Mouse (Mus musculus) right cerebral cortex, postnatal 36 days (tissue): ENCODE measurements around the gene Cep295nl.
A peak's percentile ranks its signal among the peaks of the same experiment; 100 is the strongest.
"Not testable (repeated sequence)": the region's sequence is repeated elsewhere in the genome, so short reads cannot be mapped to it uniquely, and the experiment has no call there.

ENCODE experiments used
- DNase-seq, 2 experiments: peaks; one replicate each; pipeline ENCODE4 v3.0.0; 2022; ENCODE audit warnings: low spot score in 2 of 2, mixed read lengths in 1 of 2

Gene Cep295nl

GRCm38 (mm10) chr11:118342400-118342981 lies at the start of gene Cep295nl:
Gene Cep295nl, minus strand, starts transcription at chr11:118342500.
- DNase-seq, result no peak

GRCm38 (mm10) chr11:118387816-118388215 lies 45.5 kb upstream of the Cep295nl start:
- DNase-seq, result not testable (repeated sequence)

- peak; percentile 42 to 70 for DNase-seq
Measured at GRCm38 (mm10) chr11:118379251-118380009, 37.1 kb upstream of the Cep295nl start.

- no peak for DNase-seq
Measured at GRCm38 (mm10) chr11:118378656-118379055, 36.4 kb upstream of the Cep295nl start.

- not testable (repeated sequence) for DNase-seq
Measured at GRCm38 (mm10) chr11:118376323-118376722, 34.0 kb upstream of the Cep295nl start.

GRCm38 (mm10) chr11:118375881-118376280 lies 33.6 kb upstream of the Cep295nl start:
- DNase-seq, result no peak

- DNase-seq, result no peak
Measured at GRCm38 (mm10) chr11:118375461-118375860, 33.2 kb upstream of the Cep295nl start.

- no peak for DNase-seq
Measured at GRCm38 (mm10) chr11:118375006-118375405, 32.7 kb upstream of the Cep295nl start.

GRCm38 (mm10) chr11:118374506-118374905 lies 32.2 kb upstream of the Cep295nl start:
- no peak for DNase-seq

- DNase-seq, result no peak
Measured at GRCm38 (mm10) chr11:118372641-118373040, 30.3 kb upstream of the Cep295nl start.

GRCm38 (mm10) chr11:118371876-118372275 lies 29.6 kb upstream of the Cep295nl start:
- DNase-seq, result no peak

GRCm38 (mm10) chr11:118369657-118370056 lies 27.4 kb upstream of the Cep295nl start:
- no peak for DNase-seq

- DNase-seq, result no peak
Measured at GRCm38 (mm10) chr11:118369251-118369650, 27.0 kb upstream of the Cep295nl start.

GRCm38 (mm10) chr11:118368330-118368729 lies 26.0 kb upstream of the Cep295nl start:
- no peak for DNase-seq

- DNase-seq, result no peak
Measured at GRCm38 (mm10) chr11:118366559-118366958, 24.3 kb upstream of the Cep295nl start.

- DNase-seq, result no peak
Measured at GRCm38 (mm10) chr11:118366108-118366507, 23.8 kb upstream of the Cep295nl start.

- no peak for DNase-seq
Measured at GRCm38 (mm10) chr11:118365171-118365570, 22.9 kb upstream of the Cep295nl start.

GRCm38 (mm10) chr11:118364021-118364420 lies 21.7 kb upstream of the Cep295nl start:
- DNase-seq, result no peak

GRCm38 (mm10) chr11:118362971-118363518 lies 20.7 kb upstream of the Cep295nl start:
- no peak for DNase-seq

- no peak for DNase-seq
Measured at GRCm38 (mm10) chr11:118362501-118362900, 20.2 kb upstream of the Cep295nl start.

GRCm38 (mm10) chr11:118360907-118361341 lies 18.6 kb upstream of the Cep295nl start:
- no peak for DNase-seq

- no peak for DNase-seq
Measured at GRCm38 (mm10) chr11:118360491-118360890, 18.2 kb upstream of the Cep295nl start.

- DNase-seq, result no peak
Measured at GRCm38 (mm10) chr11:118355640-118356039, 13.3 kb upstream of the Cep295nl start, which contains the start of gene Timp2. Gene Timp2, minus strand, starts transcription at chr11:118355740.
